Mouse (Mus musculus): Measurements from ENCODE around the gene Hadh.

DNA sequence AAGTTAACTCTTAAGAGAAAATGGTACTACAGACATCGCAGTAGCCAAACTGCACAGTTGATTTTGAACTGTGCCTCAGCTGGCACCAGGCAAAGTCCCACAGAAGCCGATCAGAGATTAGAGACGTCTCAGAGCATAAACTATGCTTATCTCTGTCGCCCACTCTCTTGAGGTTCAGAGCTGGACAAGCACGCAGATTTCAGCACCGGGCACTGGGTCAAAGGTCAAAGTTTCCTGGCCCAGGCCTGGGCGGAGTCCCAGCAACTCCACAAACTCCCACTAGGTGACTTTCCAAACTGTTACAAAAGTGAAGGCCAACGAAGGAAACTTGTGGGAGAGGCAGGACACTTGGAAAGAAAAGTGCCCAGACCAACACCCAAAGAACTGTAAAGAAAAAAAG, 744 bp downstream of the Hadh start:
- TF ChIP-seq CTCF (IDR thresholded peaks at IDR 0.05; ENCODE audit: low read depth, low read length): no peak
- no peak for TF ChIP-seq POLR2A (IDR thresholded peaks at IDR 0.05; ENCODE audit: borderline replicate concordance, low read depth, low read length)

All from bone marrow macrophage, adult 2 months (primary cell).